Comparison of ENCODE assay signal across 13 mouse cellular contexts in the genomic region with DNA sequence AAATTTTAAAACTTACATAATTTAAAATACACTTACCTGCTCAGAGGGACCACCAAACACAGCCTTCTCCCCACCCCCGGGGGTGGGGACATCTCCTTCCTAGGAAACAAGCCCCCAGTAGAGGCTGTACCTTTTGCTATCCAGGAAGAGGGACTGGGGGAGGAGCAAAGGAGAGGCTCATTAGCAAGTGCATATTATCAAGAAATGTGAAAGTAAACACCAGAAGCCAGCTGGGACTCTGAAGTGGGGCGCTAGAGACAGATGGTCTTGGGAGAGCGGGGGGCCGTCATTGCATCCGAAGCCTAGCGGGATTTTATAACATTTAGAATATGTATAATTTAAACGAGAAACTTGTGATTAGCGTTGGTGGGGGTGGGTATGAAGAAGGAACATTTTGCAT. TPM values are rescaled to one million over a fixed set of nuclear protein-coding genes. Genes with fewer than 3 reads are reported as not detected.
DNase-seq lines count a peak whose midpoint lies in the region; ATAC-seq and TF ChIP-seq lines count a peak whose summit lies in the region.
"Had no signal": no experiment of that assay in that cellular context is flagged by ENCODE, and none has a peak within 500 bp of the region (broad histone marks: within the 10 kb centered on the region; RNA-seq: fewer than 3 reads in every experiment).

No protein-coding gene starts in this region.

- no peak for TF ChIP-seq POLR2A in brain, embryonic 14.5 days (IDR thresholded peaks at IDR 0.05; ENCODE audit: borderline replicate concordance, extremely low read depth, insufficient read depth, insufficient read length, poor library complexity, severe bottlenecking)

- peak; percentile 15 to 52 for DNase-seq in frontal cortex, adult 2 months (ENCODE audit: extremely low spot score in 1 of 2, low spot score in 1 of 2)
- DNase-seq in brain, embryonic 14.5 days (ENCODE audit: low read depth): peak; percentile 89
- DNase-seq in layer of hippocampus, adult 9-11 months: peak; percentile 70
- peak; percentile 24 for DNase-seq in right cerebral cortex, postnatal 25 days
- DNase-seq in spleen, adult 12 weeks (ENCODE audit: low spot score): no peak
- DNase-seq in testis, postnatal 14 days (ENCODE audit: low spot score): no peak
- DNase-seq: cerebellum, adult 11 months; heart, postnatal 4 days; lung, postnatal 14 days; thymus, postnatal 4 days had no signal

- TF ChIP-seq CTCF in brain, embryonic 14.5 days (IDR thresholded peaks at IDR 0.05; ENCODE audit: borderline replicate concordance, extremely low read depth, insufficient read depth, insufficient read length): no peak

- ATAC-seq in frontal cortex, adult (ENCODE audit: low TSS enrichment): no peak
- ATAC-seq: hindbrain, embryonic 16.5 days; intestine, postnatal 0 days had no signal

RNA-seq across cellular contexts. Expression of a gene that starts 37.1 kb away (rescaled TPM):
- 97.4 and 105 TPM in 2 replicates for polyA plus RNA-seq in frontal cortex, adult 2 months (2012; rRNA removed)
- 171 and 178 TPM in 2 replicates for polyA plus RNA-seq in brain, embryonic 14.5 days (2012; rRNA removed)

Comparison
In these comparisons a context has a peak if more than half of its experiments do, and no peak if none do; other contexts are left out.
1. DNase-seq: peak in frontal cortex, adult 2 months (2 of 2), brain, embryonic 14.5 days (single experiment), layer of hippocampus, adult 9-11 months (single experiment) and right cerebral cortex, postnatal 25 days (single experiment); none in spleen, adult 12 weeks (single experiment) and testis, postnatal 14 days (single experiment).